Mouse (Mus musculus) ovary, postnatal 14 days (tissue): ENCODE data around the gene Ccdc18.
"Not testable (repeated sequence)": the region's sequence is repeated elsewhere in the genome, so short reads cannot be mapped to it uniquely, and the experiment has no call there.

Experiments used
- DNase-seq: peaks from one replicate; pipeline ENCODE4 v3.0.0; 2022; ENCODE audit warnings: low spot score

Ccdc18 gene

DNA sequence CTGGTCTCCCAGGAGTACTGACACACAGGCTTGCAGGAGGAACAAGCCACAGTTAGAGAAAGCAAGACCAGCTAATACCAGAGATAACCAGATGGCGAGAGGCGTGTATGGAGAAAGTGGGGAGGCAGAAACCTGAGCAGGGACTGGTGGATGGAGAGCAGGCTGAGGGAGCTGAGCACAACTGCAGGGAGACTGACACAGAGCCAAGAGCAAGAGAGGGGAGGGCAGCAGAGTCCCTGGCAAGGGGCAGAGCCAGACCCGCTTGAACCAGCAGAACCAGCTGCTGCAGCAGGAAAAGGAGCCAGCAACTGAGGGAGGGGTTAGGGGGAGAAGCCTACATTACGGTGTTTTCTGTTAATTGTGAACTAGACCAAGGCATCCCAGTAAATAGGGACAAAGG is 130.0 kb downstream of the Ccdc18 start:
- peak; percentile 13 for DNase-seq

DNA sequence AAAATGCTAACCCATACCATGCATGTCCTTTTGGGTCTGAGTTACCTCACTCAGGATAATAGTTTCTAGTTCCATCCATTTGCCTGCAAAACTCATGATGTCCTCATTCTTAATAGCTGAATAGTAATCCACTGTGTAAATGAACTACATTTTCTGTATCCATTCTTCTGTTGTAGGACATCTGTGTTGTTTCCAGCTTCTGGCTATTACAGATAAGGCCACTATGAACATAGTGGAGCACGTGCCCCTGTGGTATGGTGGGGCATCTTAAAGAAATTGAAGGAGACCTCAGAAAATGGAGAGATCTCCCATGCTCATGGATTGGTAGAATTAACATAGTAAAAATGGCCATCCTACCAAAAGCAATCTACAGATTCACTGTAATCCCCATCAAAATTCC is 131.1 kb downstream of the Ccdc18 start:
- not testable (repeated sequence) for DNase-seq

DNA sequence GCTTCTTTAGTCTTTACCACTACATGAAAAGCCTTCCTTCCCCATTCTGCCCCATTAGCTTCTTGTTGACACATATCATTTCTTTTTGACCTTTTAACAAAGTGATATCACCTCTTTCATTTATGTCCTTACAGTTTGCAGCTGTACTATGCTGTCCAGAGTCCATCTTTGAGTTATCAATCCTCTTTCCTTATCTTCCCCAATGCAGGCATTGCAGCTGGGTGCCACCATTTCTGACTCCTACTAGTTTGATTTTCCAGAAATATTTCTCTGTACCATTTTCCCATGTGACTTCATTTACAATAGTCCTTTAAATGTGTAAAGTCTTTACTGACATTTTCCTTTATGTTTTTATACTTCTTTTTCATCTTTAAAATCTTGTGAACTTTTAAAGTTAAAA is 134.3 kb downstream of the Ccdc18 start:
- DNase-seq, result no peak

DNA sequence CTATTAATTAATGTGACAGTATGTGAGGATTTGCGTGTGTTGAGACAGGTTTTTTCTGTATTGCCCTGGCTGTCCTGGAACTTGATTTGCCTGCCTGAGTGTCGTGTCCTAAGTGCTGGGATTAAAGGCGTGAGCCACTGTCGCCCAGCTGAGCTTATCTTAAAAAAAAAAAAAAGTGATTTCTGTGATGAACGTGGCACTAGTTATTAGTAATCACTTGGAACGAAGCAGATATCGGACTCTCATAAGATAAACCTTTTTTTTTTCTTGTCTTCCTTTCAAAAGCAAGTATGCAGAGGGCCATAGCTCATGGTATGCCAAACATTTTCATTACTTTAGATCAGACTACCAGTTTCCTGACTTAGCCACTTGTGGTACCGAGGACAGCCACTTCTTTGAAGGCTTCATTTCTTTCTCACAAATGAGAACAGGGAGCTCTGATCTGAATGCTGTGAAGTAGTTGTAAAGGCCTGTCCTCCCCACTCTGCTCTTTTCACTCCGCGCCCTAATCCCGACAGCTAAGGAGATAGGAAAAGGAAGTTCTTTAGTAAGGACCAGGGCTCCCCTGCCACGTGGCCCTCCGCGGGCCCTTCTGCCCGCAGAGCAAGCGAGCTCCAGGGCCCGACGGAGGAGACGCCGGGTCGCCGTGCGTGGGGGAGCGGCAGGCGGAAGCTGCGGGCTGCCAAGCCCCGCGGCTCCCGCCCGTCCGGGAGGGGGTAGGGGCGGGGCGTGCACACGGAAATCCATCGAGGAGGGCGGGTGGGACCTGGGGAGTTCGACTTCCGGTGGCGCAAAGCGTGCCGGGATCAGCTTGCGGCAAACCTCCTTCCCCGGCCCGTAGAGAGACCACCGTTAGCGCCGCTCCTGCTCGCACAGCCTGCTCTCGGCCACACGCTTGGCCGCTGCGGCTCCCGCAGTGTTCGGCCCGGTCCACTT is 135.7 kb downstream of the Ccdc18 start, which contains the start of gene Dr1:
Gene Dr1, plus strand, starts transcription at position 771 of the 936 bp plus-strand sequence.
- DNase-seq, result peak; percentile 74

DNA sequence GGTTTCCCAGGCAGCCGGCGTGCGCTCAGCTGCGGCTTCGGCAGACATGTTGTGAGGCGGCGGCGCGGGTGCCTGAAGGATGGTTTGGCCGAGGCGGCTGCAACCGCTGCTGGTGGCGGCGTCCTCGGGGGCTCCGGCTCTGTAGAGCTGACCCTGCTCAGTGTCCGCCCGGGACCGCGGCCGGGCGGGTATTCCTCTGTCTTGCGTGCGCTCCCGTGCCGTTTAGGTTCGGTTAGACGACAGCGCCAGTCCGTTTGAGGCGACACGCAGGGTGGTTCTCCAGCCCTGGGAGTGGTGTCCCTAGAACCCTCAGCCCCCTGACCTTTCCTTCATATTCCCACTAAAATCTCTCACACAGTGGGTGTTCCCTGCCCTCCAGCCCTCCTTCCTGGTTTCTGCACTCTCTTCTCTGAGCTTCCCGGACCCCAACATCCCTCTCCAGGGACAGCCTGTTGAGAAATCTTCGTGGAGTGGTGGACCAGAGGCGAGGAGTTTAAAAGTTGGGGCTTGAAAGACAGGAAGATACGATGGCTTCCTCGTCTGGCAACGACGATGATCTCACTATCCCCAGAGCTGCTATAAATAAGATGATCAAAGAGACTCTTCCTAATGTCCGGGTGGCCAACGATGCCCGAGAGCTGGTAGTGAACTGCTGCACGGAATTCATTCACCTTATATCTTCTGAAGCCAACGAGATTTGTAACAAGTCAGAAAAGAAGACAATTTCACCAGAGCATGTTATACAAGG is 136.6 kb downstream of the Ccdc18 start:
- DNase-seq, result no peak

DNA sequence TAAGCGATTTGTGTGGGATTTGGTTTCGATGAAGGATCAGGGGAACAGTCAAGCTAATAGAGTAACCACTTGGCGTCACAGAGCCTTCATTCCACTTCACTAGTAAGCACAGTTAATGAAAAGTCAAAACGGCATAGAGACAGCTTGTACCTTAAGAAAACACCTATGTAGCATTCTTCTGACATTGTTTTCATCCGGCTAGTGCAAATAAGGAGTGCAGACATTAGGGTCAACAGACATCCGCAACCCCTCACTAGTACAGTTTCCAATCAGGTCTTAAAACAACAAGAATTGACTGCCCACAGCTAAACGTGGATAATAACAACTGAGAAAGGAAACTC is 137.1 kb downstream of the Ccdc18 start:
- no peak for DNase-seq

DNA sequence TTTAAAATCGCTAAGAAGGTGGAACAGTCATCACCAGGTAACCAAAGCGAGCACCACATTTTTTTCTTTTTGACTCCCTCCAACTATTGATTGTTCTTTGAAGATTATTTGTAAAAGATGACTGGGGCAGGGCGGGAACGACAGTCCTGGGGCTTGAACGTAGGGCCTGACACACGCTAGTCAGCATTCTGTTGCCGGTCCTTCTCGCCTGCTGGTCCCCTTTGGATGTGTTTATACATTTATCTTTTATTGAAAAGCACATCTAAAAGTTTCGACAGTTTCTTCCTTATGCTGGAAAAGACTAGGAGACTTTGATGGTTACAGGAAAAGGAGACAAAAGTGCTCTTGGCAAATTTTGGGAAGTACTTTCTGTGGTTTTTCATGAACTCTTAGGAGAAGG is 137.7 kb downstream of the Ccdc18 start:
- no peak for DNase-seq

DNA sequence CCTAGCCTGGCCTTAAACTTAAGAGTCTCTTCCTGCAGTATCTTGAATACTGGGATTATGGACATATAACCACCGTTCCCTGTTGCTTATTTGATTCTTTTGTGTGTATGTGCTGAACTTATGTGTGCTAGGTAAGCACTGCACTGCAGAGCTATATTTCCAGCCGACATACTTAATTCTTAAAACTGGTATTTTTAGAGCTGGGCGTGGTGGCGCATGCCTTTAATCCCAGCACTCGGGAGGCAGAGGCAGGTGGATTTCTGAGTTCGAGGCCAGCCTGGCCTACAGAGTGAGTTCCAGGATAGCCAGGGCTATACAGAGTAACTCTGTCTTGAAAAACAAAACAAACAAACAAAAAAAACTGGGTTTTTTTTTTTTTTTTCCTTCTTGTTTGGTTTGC is 138.7 kb downstream of the Ccdc18 start:
- not testable (repeated sequence) for DNase-seq
